Mouse (Mus musculus) megakaryocyte, embryonic 14.5 days (primary cell): ENCODE data around the gene Pop5. TPM values are rescaled to one million over a fixed set of nuclear protein-coding genes. Genes with fewer than 3 reads are reported as not detected.

ENCODE experiments used
- H3K27me3 ChIP-seq: replicated peaks from 2 replicates; pipeline ENCODE3; 2012; ENCODE audit warnings: inconsistent platforms
- H3K36me3 ChIP-seq: replicated peaks from 2 replicates; pipeline ENCODE3; 2012; ENCODE audit warnings: low read length, inconsistent platforms, mixed read lengths
- H3K4me1 ChIP-seq: 2 replicates; pipeline ENCODE4 v1.6.1; 2012; ENCODE audit warnings: inconsistent platforms
- H3K4me3 ChIP-seq: replicated peaks from 2 replicates; pipeline ENCODE3; 2012; ENCODE audit warnings: moderate library complexity, mild to moderate bottlenecking, inconsistent platforms
- H3K9me3 ChIP-seq: 2 replicates; pipeline ENCODE4 v1.6.1; 2012; ENCODE audit warnings: inconsistent platforms
- FLI1 ChIP-seq: IDR thresholded peaks from 2 replicates; pipeline ENCODE4 v1.6.1; 2012; ENCODE audit warnings: low read length, inconsistent platforms, mixed read lengths
- GATA1 ChIP-seq: IDR thresholded peaks from 3 replicates; pipeline ENCODE4 v1.6.1; 2012; ENCODE audit warnings: mixed read lengths, low read length, inconsistent platforms, borderline replicate concordance
- polyA plus RNA-seq: library from polyadenylated mRNA; stranded (reverse); fragments of >175 nt; gene quantifications from 2 replicates; pipeline ENCODE4 v1.2.3, GENCODE M21; 2012; ENCODE audit warnings: low replicate concordance; ENCODE audit not compliant: insufficient read depth

The Pop5 gene
- polyA plus RNA-seq, 1 experiment = 51.5 TPM

DNA sequence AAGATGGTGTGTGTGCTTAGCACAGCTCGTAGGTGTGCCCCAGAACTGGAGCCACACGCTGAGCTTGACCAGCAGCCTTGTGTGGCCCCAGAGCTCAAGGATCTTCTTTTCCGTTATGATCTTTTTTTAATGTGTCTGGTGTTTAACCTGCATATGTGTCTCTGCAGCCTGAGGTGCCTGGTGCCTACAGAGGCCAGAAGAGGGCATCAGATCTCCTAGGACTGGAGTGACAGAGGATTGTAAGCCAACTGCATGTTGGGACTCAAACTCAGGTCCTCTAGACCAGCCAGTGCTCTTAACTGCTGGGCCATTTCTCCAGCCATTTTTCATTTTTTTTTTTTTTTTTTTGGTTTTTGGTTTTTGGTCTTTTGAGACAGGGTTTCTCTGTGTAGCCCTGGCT, 49.1 kb downstream of the Pop5 start:
- Histone ChIP-seq H3K36me3 (peaks cover 56% of the 10 kb centered on the region), H3K9me3 (no peaks in the 10 kb centered on the region), H3K4me1 (peaks cover 65% of the 10 kb centered on the region), H3K27me3 (no peaks in the 10 kb centered on the region), H3K4me3 (no peak overlapping the region)
- TF ChIP-seq FLI1 = no peak
- no peak for TF ChIP-seq GATA1

DNA sequence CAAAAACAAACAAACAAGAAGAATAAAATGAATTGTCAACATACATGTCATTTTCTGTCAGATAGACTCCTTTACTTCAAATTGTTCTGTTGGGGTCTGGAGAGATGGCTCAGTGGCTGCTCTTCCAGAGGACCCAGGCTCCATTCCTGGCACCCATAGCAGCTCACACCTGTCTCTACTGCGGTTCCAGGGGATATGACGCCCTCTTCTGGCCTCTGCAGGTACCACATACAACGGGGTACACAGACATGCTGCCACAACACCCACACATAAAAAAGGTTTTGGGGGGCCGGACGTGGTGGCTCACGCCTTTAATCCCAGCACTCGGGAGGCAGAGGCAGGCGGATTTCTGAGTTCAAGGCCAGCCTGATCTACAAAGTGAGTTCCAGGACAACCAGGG, 58.5 kb downstream of the Pop5 start:
- Histone ChIP-seq H3K27me3 (no peaks in the 10 kb centered on the region), H3K4me3 (no peak overlapping the region), H3K36me3 (peaks cover 91% of the 10 kb centered on the region), H3K9me3 (no peaks in the 10 kb centered on the region), H3K4me1 (peaks cover 55% of the 10 kb centered on the region)
- no peak for TF ChIP-seq GATA1
- TF ChIP-seq FLI1 = no peak

Other genes starting within 250 kb of the Pop5 start
- gene Sppl3, start 224.7 kb upstream of the Pop5 start, polyA plus RNA-seq = 8.1 and 18.2 TPM in 2 replicates
- gene Gm10401, start 137.5 kb upstream of the Pop5 start, polyA plus RNA-seq = not detected in 2 replicates
- gene Acads, start 116.5 kb upstream of the Pop5 start, polyA plus RNA-seq = 34.8 and 43.5 TPM in 2 replicates
- 13.4 and 25.4 TPM in 2 replicates for gene Unc119b, start 100.9 kb upstream of the Pop5 start, polyA plus RNA-seq
- 69.9 and 84.4 TPM in 2 replicates for gene Mlec, start 77.7 kb upstream of the Pop5 start, polyA plus RNA-seq
- gene Cabp1, start 41.5 kb upstream of the Pop5 start, polyA plus RNA-seq = 1.7 TPM in 1 of 2 replicates, not detected in the other
- 127 and 382 TPM in 2 replicates for gene Rnf10, start 37.1 kb downstream of the Pop5 start, polyA plus RNA-seq
- gene Coq5, start 43.8 kb downstream of the Pop5 start, polyA plus RNA-seq = 8.3 and 12.6 TPM in 2 replicates
- gene Dynll1, start 65.2 kb downstream of the Pop5 start, polyA plus RNA-seq = 552 and 565 TPM in 2 replicates
- gene Srsf9, start 91.3 kb downstream of the Pop5 start, polyA plus RNA-seq = 79.3 and 86.6 TPM in 2 replicates
- gene Gatc, start 105.3 kb downstream of the Pop5 start, polyA plus RNA-seq = 1.9 and 8.0 TPM in 2 replicates
- 7.6 TPM in 1 of 2 replicates, not detected in the other for gene Triap1, start 105.4 kb downstream of the Pop5 start, polyA plus RNA-seq
- gene Cox6a1, start 113.1 kb downstream of the Pop5 start, polyA plus RNA-seq = 3,165 and 8,052 TPM in 2 replicates
- 0.02 and 2.2 TPM in 2 replicates for gene Msi1, start 193.8 kb downstream of the Pop5 start, polyA plus RNA-seq
- not detected in 2 replicates for gene Pla2g1b, start 230.4 kb downstream of the Pop5 start, polyA plus RNA-seq
- 3.1 TPM in 1 of 2 replicates, not detected in the other for gene Sirt4, start 248.9 kb downstream of the Pop5 start, polyA plus RNA-seq